Mouse (Mus musculus) liver, embryonic 14.5 days (tissue): ENCODE data around the gene Mdm4. TPM values are rescaled to one million over a fixed set of nuclear protein-coding genes. Genes with fewer than 3 reads are reported as not detected.

ENCODE experiments used
- ATAC-seq: fragments of 200-750 bp; cut with Nextera tagmentation; 2 replicates; pipeline ENCODE4 v1.8.0; 2017; ENCODE audit warnings: moderate number of reproducible peaks, mild to moderate bottlenecking, moderate library complexity; ENCODE audit not compliant: insufficient read depth
- DNase-seq, 3 experiments: peaks; one replicate each; pipeline ENCODE4 v3.0.0-alpha.2; 2012 to 2013; ENCODE audit warnings: low read depth in 3 of 3, low spot score in 3 of 3
- H3K27ac ChIP-seq: fragments of 300-500 bp; sonication (generic); 2 replicates; pipeline ENCODE4 v1.5.1; 2014; ENCODE audit warnings: moderate library complexity, mild to moderate bottlenecking, control low read depth, inconsistent platforms
- H3K27me3 ChIP-seq: fragments of 300-500 bp; sonication (generic); 2 replicates; pipeline ENCODE4 v1.6.1; 2014; ENCODE audit warnings: mild to moderate bottlenecking, low read length, moderate library complexity; ENCODE audit not compliant: control insufficient read depth, insufficient read depth
- H3K36me3 ChIP-seq: fragments of 300-500 bp; sonication (generic); replicated peaks from 2 replicates; pipeline ENCODE4 v1.6.1; 2014; ENCODE audit warnings: low read depth; ENCODE audit not compliant: control insufficient read depth, insufficient read depth
- H3K4me1 ChIP-seq, 2 experiments: fragments of 200-500 bp in 1 of 2; fragments of 300-500 bp in 1 of 2; sonication (generic) in 1 of 2; replicated peaks; 2 replicates each; pipeline ENCODE4 v1.6.1; 2012 to 2014; ENCODE audit warnings: antibody characterized with exemption in 1 of 2, inconsistent platforms in 1 of 2, low read length in 1 of 2; ENCODE audit not compliant: control insufficient read depth in 2 of 2, insufficient read depth in 2 of 2
- H3K4me2 ChIP-seq: fragments of 300-500 bp; sonication (generic); 2 replicates; pipeline ENCODE4 v1.6.1; 2014; ENCODE audit warnings: low read depth, mild to moderate bottlenecking, control low read depth, moderate library complexity
- H3K4me3 ChIP-seq, 2 experiments: fragments of 200-500 bp in 1 of 2; fragments of 300-500 bp in 1 of 2; sonication (generic) in 1 of 2; 2 replicates each; pipeline ENCODE4 v1.5.1; 2012 to 2014; ENCODE audit warnings: low read depth in 2 of 2, low read length in 2 of 2, mild to moderate bottlenecking in 2 of 2, control low read depth in 1 of 2, inconsistent platforms in 1 of 2, moderate library complexity in 1 of 2; ENCODE audit not compliant: insufficient read depth in 1 of 2
- H3K9ac ChIP-seq: fragments of 300-500 bp; sonication (generic); replicated peaks from 2 replicates; pipeline ENCODE4 v1.6.1; 2014; ENCODE audit warnings: mild to moderate bottlenecking, control low read depth, moderate library complexity
- H3K9me3 ChIP-seq: fragments of 300-500 bp; sonication (generic); 2 replicates; pipeline ENCODE4 v1.6.1; 2016; ENCODE audit warnings: low read length, mixed read lengths; ENCODE audit not compliant: control insufficient read depth
- CTCF ChIP-seq: IDR thresholded peaks from 2 replicates; pipeline ENCODE4 v1.5.1; 2016; ENCODE audit warnings: antibody characterized with exemption, low read depth, control low read depth
- EP300 ChIP-seq: IDR thresholded peaks from 2 replicates; pipeline ENCODE4 v1.6.1; 2016; ENCODE audit warnings: antibody characterized with exemption, low read depth
- WGBS: fragments of 180-500 bp; shearing (Covaris S2); extraction: QIAGEN DNeasy Blood & Tissue Kit; methylation state at CpG from one replicate; pipeline ENCODE4 v1.1.7; 2014; ENCODE audit not compliant: insufficient replicate concordance; 5-methylcytosine and 5-hydroxymethylcytosine counted together
- polyA plus RNA-seq, 2 experiments: library from polyadenylated mRNA; depleted of rRNA in 1 of 2; stranded (reverse) in 1 of 2; unstranded in 1 of 2; fragments of >200 nt; fragmentation: Nextera tagmentation in 1 of 2; extraction: Ambion mirVana in 1 of 2; gene quantifications; 2 replicates each; pipeline versions ENCODE4 v1.2.1 to v1.2.3; 2012 to 2014

Gene Mdm4
- polyA plus RNA-seq (2012; rRNA removed) (21.6 and 25.9 TPM in 2 replicates), polyA plus RNA-seq (2014; fragmentation: Nextera tagmentation; extraction: Ambion mirVana) (11.6 and 14.4 TPM in 2 replicates)

- 82% methylated on average over 5 of the region's 5 CpGs for WGBS
Observed at GRCm38 (mm10) chr1:133030461-133030860, at the start of gene Mdm4. Mdm4 (minus strand) TSS chr1:133030561.

GRCm38 (mm10) chr1:133080079-133080561 lies 49.8 kb upstream of the Mdm4 start:
- H3K9me3 ChIP-seq = no peaks in the 10 kb centered on the region
- no peak overlapping the region for H3K27ac ChIP-seq
- DNase-seq (no peak), ATAC-seq (no peak)
- no peaks in the 10 kb centered on the region for H3K36me3 ChIP-seq
- no peak overlapping the region for H3K9ac ChIP-seq
- no peak overlapping the region for H3K4me3 ChIP-seq
- WGBS = 54% methylated on average over 9 of the region's 9 CpGs
- no peaks in the 10 kb centered on the region for H3K27me3 ChIP-seq
- no peak for TF ChIP-seq CTCF
- no peak overlapping the region for H3K4me2 ChIP-seq
- H3K4me1 ChIP-seq = peaks cover 17 to 32% of the 10 kb centered on the region in 2 experiments

More at GRCm38 (mm10) chr1:133030461-133030860, at the start of gene Mdm4:
- H3K9ac ChIP-seq = no peak within 1 kb of the TSS
- no peaks in the 10 kb centered on the region for H3K9me3 ChIP-seq
- no peak within 1 kb of the TSS for H3K4me2 ChIP-seq
- no peak for TF ChIP-seq EP300
- TF ChIP-seq CTCF = no peak
- H3K4me1 ChIP-seq = peaks cover 12 to 15% of the 10 kb centered on the region in 2 experiments
- no peak for ATAC-seq
- DNase-seq = no peak
- H3K27me3 ChIP-seq = no peaks in the 10 kb centered on the region
- no peak within 1 kb of the TSS for H3K27ac ChIP-seq
- no peak within 1 kb of the TSS for H3K4me3 ChIP-seq
- no peaks in the 10 kb centered on the region for H3K36me3 ChIP-seq

- Histone ChIP-seq H3K4me2 (no peak overlapping the region), H3K4me1 (peaks cover 14 to 27% of the 10 kb centered on the region in 2 experiments), H3K36me3 (no peaks in the 10 kb centered on the region), H3K27me3 (no peaks in the 10 kb centered on the region), H3K27ac (no peak overlapping the region), H3K9ac (no peak overlapping the region), H3K9me3 (no peaks in the 10 kb centered on the region), H3K4me3 (no peak overlapping the region)
- WGBS = 75% methylated on average over 7 of the region's 7 CpGs
- no peak for DNase-seq
- no peak for ATAC-seq
- TF ChIP-seq EP300 (no peak), CTCF (no peak)
Observed at GRCm38 (mm10) chr1:133079509-133079908, 49.1 kb upstream of the Mdm4 start.

- DNase-seq (no peak), ATAC-seq (no peak)
- peaks cover 2 to 18% of the 10 kb centered on the region in 2 experiments; a peak in 3 of 4 replicates for H3K4me1 ChIP-seq
- no peaks in the 10 kb centered on the region for H3K9me3 ChIP-seq
- no peaks in the 10 kb centered on the region for H3K27me3 ChIP-seq
- TF ChIP-seq CTCF (no peak), EP300 (no peak)
- no peak overlapping the region for H3K27ac ChIP-seq
- H3K9ac ChIP-seq = no peak overlapping the region
- 75% methylated on average over 1 of the region's 1 CpGs for WGBS
- H3K36me3 ChIP-seq = no peaks in the 10 kb centered on the region
- H3K4me3 ChIP-seq = no peak overlapping the region
- no peak overlapping the region for H3K4me2 ChIP-seq
Observed at GRCm38 (mm10) chr1:133078338-133078727, 48.0 kb upstream of the Mdm4 start.

GRCm38 (mm10) chr1:133077606-133078337 lies 47.4 kb upstream of the Mdm4 start:
- DNase-seq = no peak
- no peaks in the 10 kb centered on the region for H3K36me3 ChIP-seq
- TF ChIP-seq EP300 (no peak), CTCF (no peak)
- no peak overlapping the region for H3K4me3 ChIP-seq
- no peak overlapping the region for H3K27ac ChIP-seq
- WGBS = 27% methylated on average over 11 of the region's 12 CpGs
- H3K27me3 ChIP-seq = no peaks in the 10 kb centered on the region
- peaks cover 0 to 18% of the 10 kb centered on the region in 2 experiments; a peak in 2 of 4 replicates for H3K4me1 ChIP-seq
- no peaks in the 10 kb centered on the region for H3K9me3 ChIP-seq
- H3K9ac ChIP-seq = no peak overlapping the region
- no peak for ATAC-seq
- no peak overlapping the region for H3K4me2 ChIP-seq
